8 mouse cellular contexts compared by ENCODE assay signal in genomic region chr7:124868133-124868603, GRCm38 (mm10).
DNase-seq lines count a peak whose midpoint lies in the region; ATAC-seq and TF ChIP-seq lines count a peak whose summit lies in the region.

No protein-coding gene starts in this region.

- no peaks in the 10 kb centered on the region for H3K27me3 ChIP-seq in spleen, adult 2 months (ENCODE audit: control insufficient read depth, insufficient read depth, low read length)
- H3K27me3 ChIP-seq in forebrain, postnatal 0 days (ENCODE audit: insufficient read depth, low read length), result no peaks in the 10 kb centered on the region
- H3K27me3 ChIP-seq in intestine, embryonic 16.5 days (replicated peaks; ENCODE audit: control insufficient read depth, insufficient read depth, low read length), result no peaks in the 10 kb centered on the region
- no peaks in the 10 kb centered on the region for H3K27me3 ChIP-seq in midbrain, embryonic 10.5 days (ENCODE audit: low read depth, poor library complexity, severe bottlenecking)

- H3K4me2 ChIP-seq in forebrain, postnatal 0 days (ENCODE audit: low read depth), result no peak overlapping the region
- H3K4me2 ChIP-seq in intestine, embryonic 16.5 days (ENCODE audit: low read depth, low read length), result no peak overlapping the region

- ATAC-seq in forebrain, postnatal 0 days, result peak; percentile 38; the same call in 1 of the 2 replicates
- peak; percentile 80 for ATAC-seq in intestine, embryonic 16.5 days

- no peak for TF ChIP-seq POLR2A in spleen, adult 2 months (IDR thresholded peaks at IDR 0.05; ENCODE audit: low read depth, low read length)

- no peak for TF ChIP-seq CTCF in spleen, adult 2 months (IDR thresholded peaks at IDR 0.05; ENCODE audit: extremely low read depth, insufficient read depth, insufficient read length, insufficient replicate concordance)
- TF ChIP-seq CTCF in forebrain, postnatal 0 days (IDR thresholded peaks at IDR 0.05; ENCODE audit: low read depth), result no peak

- no peak overlapping the region for H3K4me3 ChIP-seq in spleen, adult 2 months (ENCODE audit: extremely low read depth, insufficient read depth, insufficient read length)
- H3K4me3 ChIP-seq in forebrain, postnatal 0 days (ENCODE audit: low read depth, low read length), result no peak overlapping the region
- H3K4me3 ChIP-seq in intestine, embryonic 16.5 days (ENCODE audit: low read length), result no peak overlapping the region
- no peak overlapping the region for H3K4me3 ChIP-seq in midbrain, embryonic 10.5 days

- no peaks in the 10 kb centered on the region for H3K36me3 ChIP-seq in spleen, adult 2 months (ENCODE audit: control insufficient read depth, insufficient read depth, low read length)
- no peaks in the 10 kb centered on the region for H3K36me3 ChIP-seq in forebrain, postnatal 0 days (ENCODE audit: insufficient read depth)
- H3K36me3 ChIP-seq in intestine, embryonic 16.5 days (ENCODE audit: control insufficient read depth, insufficient read depth, low read length), result no peaks in the 10 kb centered on the region
- no peaks in the 10 kb centered on the region for H3K36me3 ChIP-seq in midbrain, embryonic 10.5 days

- H3K27ac ChIP-seq in spleen, adult 2 months (ENCODE audit: insufficient read depth, low read length), result peak overlapping the region; percentile 14; the same call in 1 of the 2 replicates
- no peak overlapping the region for H3K27ac ChIP-seq in forebrain, postnatal 0 days (ENCODE audit: low read depth, low read length)
- peak overlapping the region; percentile 58; the same call in 1 of the 2 replicates for H3K27ac ChIP-seq in intestine, embryonic 16.5 days (ENCODE audit: low read length)
- H3K27ac ChIP-seq in midbrain, embryonic 10.5 days (replicated peaks), result no peak overlapping the region

- H3K9me3 ChIP-seq in forebrain, postnatal 0 days (ENCODE audit: low read length), result no peaks in the 10 kb centered on the region
- no peaks in the 10 kb centered on the region for H3K9me3 ChIP-seq in intestine, embryonic 16.5 days (ENCODE audit: control insufficient read depth, low read length)
- no peaks in the 10 kb centered on the region for H3K9me3 ChIP-seq in midbrain, embryonic 10.5 days (replicated peaks)

- H3K4me1 ChIP-seq in spleen, adult 2 months (ENCODE audit: control insufficient read depth, insufficient read depth, insufficient read length), result no peaks in the 10 kb centered on the region
- H3K4me1 ChIP-seq in forebrain, postnatal 0 days (ENCODE audit: insufficient read depth), result no peaks in the 10 kb centered on the region
- no peaks in the 10 kb centered on the region for H3K4me1 ChIP-seq in intestine, embryonic 16.5 days (ENCODE audit: control insufficient read depth, insufficient read depth, low read length)
- H3K4me1 ChIP-seq in midbrain, embryonic 10.5 days, result no peaks in the 10 kb centered on the region

- no peak overlapping the region for H3K9ac ChIP-seq in forebrain, postnatal 0 days
- no peak overlapping the region for H3K9ac ChIP-seq in intestine, embryonic 16.5 days (ENCODE audit: low read depth, low read length)

- no peak for DNase-seq in spleen, adult 2 months (ENCODE audit: low read depth in 1 of 2, low spot score in 2 of 2)
- DNase-seq in spleen, adult 12 weeks (ENCODE audit: low spot score), result no peak
- peak; percentile 26 for DNase-seq in forebrain, postnatal 0 days
- peak; percentile 65 for DNase-seq in lung, postnatal 10 days
- DNase-seq in adipocyte (ENCODE audit: low spot score), result no peak
- DNase-seq in midbrain, embryonic 10.5 days (ENCODE audit: low spot score), result no peak
- DNase-seq in left cerebral cortex, adult 8-10 months (ENCODE audit: low spot score in 2 of 2), result no peak

- 58% methylated on average over 6 of the region's 6 CpGs for WGBS in spleen, adult 2 months
- 24% methylated on average over 6 of the region's 6 CpGs for WGBS in forebrain, postnatal 0 days
- 52% methylated on average over 6 of the region's 6 CpGs for WGBS in intestine, embryonic 16.5 days
- WGBS in midbrain, embryonic 10.5 days, result 79% methylated on average over 6 of the region's 6 CpGs

Comparison
In these comparisons a context has a peak if more than half of its experiments do, and no peak if none do; other contexts are left out.
1. DNase-seq: peak in forebrain, postnatal 0 days (single experiment) and lung, postnatal 10 days (single experiment); none in spleen, adult 2 months (0 of 2), spleen, adult 12 weeks (single experiment), adipocyte (single experiment), midbrain, embryonic 10.5 days (single experiment) and left cerebral cortex, adult 8-10 months (0 of 2).
2. H3K27ac ChIP-seq: peak in spleen, adult 2 months (single experiment) and intestine, embryonic 16.5 days (single experiment); none in forebrain, postnatal 0 days (single experiment) and midbrain, embryonic 10.5 days (single experiment).